Mouse (Mus musculus): ENCODE data around the gene Tbc1d1. TPM values are rescaled to one million over a fixed set of nuclear protein-coding genes. Genes with fewer than 3 reads are reported as not detected.
A peak's percentile ranks its signal among the peaks of the same experiment; 100 is the strongest.
"Not testable (repeated sequence)": the region's sequence is repeated elsewhere in the genome, so short reads cannot be mapped to it uniquely, and the experiment has no call there.

Gene Tbc1d1
- polyA plus RNA-seq, 1 experiment = 14.0 TPM

- H3K27ac ChIP-seq (ENCODE audit: insufficient read depth, low read depth, low read length) = peak overlapping the region; percentile 32; the same call in 1 of the 2 replicates
- TF ChIP-seq CTCF (IDR thresholded peaks at IDR 0.05; ENCODE audit: extremely low read depth, insufficient read length, insufficient replicate concordance, low read depth, low read length) (no peak), POLR2A (IDR thresholded peaks at IDR 0.05; ENCODE audit: low read depth, low read length) (no peak)
- peaks cover 9% of the 10 kb centered on the region for H3K4me1 ChIP-seq (ENCODE audit: control insufficient read depth, insufficient read depth, insufficient read length, low read length)
- 75% methylated on average over 7 of the region's 7 CpGs for WGBS
- H3K36me3 ChIP-seq (ENCODE audit: control insufficient read depth, insufficient read depth, low read length) = peaks cover 39% of the 10 kb centered on the region
- H3K4me3 ChIP-seq (ENCODE audit: low read depth, low read length) = no peak overlapping the region
- no peaks in the 10 kb centered on the region for H3K27me3 ChIP-seq (ENCODE audit: control insufficient read depth, insufficient read depth, low read length)
Measured at GRCm38 (mm10) chr5:64327212-64327902, 171.3 kb downstream of the Tbc1d1 start.

GRCm38 (mm10) chr5:64336767-64337408, 180.8 kb downstream of the Tbc1d1 start:
- 45% methylated on average over 7 of the region's 7 CpGs for WGBS

GRCm38 (mm10) chr5:64338795-64339194, 182.7 kb downstream of the Tbc1d1 start:
- H3K27me3 ChIP-seq (ENCODE audit: control insufficient read depth, insufficient read depth, low read length); H3K4me3 ChIP-seq (ENCODE audit: low read depth, low read length); H3K27ac ChIP-seq (ENCODE audit: insufficient read depth, low read depth, low read length); H3K4me1 ChIP-seq (ENCODE audit: control insufficient read depth, insufficient read depth, insufficient read length, low read length): not testable (repeated sequence)
- H3K36me3 ChIP-seq (ENCODE audit: control insufficient read depth, insufficient read depth, low read length) = peaks cover 38% of the 10 kb centered on the region
- WGBS = 55% methylated on average over 6 of the region's 6 CpGs

More at GRCm38 (mm10) chr5:64336767-64337408, 180.8 kb downstream of the Tbc1d1 start:
- H3K27me3 ChIP-seq (ENCODE audit: control insufficient read depth, insufficient read depth, low read length) = no peaks in the 10 kb centered on the region
- H3K36me3 ChIP-seq (ENCODE audit: control insufficient read depth, insufficient read depth, low read length) = peaks cover 37% of the 10 kb centered on the region
- no peak overlapping the region for H3K4me3 ChIP-seq (ENCODE audit: low read depth, low read length)
- peaks cover 2% of the 10 kb centered on the region for H3K4me1 ChIP-seq (ENCODE audit: control insufficient read depth, insufficient read depth, insufficient read length, low read length)
- peak overlapping the region; percentile 75 for H3K27ac ChIP-seq (ENCODE audit: insufficient read depth, low read depth, low read length)
- TF ChIP-seq POLR2A (IDR thresholded peaks at IDR 0.05; ENCODE audit: low read depth, low read length) (no peak), CTCF (IDR thresholded peaks at IDR 0.05; ENCODE audit: extremely low read depth, insufficient read length, insufficient replicate concordance, low read depth, low read length) (no peak)

- TF ChIP-seq POLR2A (IDR thresholded peaks at IDR 0.05; ENCODE audit: low read depth, low read length) = no peak
- no peak for TF ChIP-seq CTCF (IDR thresholded peaks at IDR 0.05; ENCODE audit: extremely low read depth, insufficient read length, insufficient replicate concordance, low read depth, low read length)
- WGBS = 86% methylated on average over 3 of the region's 3 CpGs
- H3K27me3 ChIP-seq (ENCODE audit: control insufficient read depth, insufficient read depth, low read length) = no peaks in the 10 kb centered on the region
- peaks cover 24% of the 10 kb centered on the region for H3K36me3 ChIP-seq (ENCODE audit: control insufficient read depth, insufficient read depth, low read length)
- no peak overlapping the region for H3K27ac ChIP-seq (ENCODE audit: insufficient read depth, low read depth, low read length)
- no peak overlapping the region for H3K4me3 ChIP-seq (ENCODE audit: low read depth, low read length)
- peaks cover 15% of the 10 kb centered on the region for H3K4me1 ChIP-seq (ENCODE audit: control insufficient read depth, insufficient read depth, insufficient read length, low read length)
Measured at GRCm38 (mm10) chr5:64340366-64340765, 184.3 kb downstream of the Tbc1d1 start.

GRCm38 (mm10) chr5:64341671-64342070, 185.6 kb downstream of the Tbc1d1 start:
- TF ChIP-seq CTCF (IDR thresholded peaks at IDR 0.05; ENCODE audit: extremely low read depth, insufficient read length, insufficient replicate concordance, low read depth, low read length) (no peak), POLR2A (IDR thresholded peaks at IDR 0.05; ENCODE audit: low read depth, low read length) (no peak)
- Histone ChIP-seq H3K4me3 (ENCODE audit: low read depth, low read length) (no peak overlapping the region), H3K36me3 (ENCODE audit: control insufficient read depth, insufficient read depth, low read length) (peaks cover 26% of the 10 kb centered on the region), H3K27ac (ENCODE audit: insufficient read depth, low read depth, low read length) (no peak overlapping the region; the same call in 1 of the 2 replicates), H3K27me3 (ENCODE audit: control insufficient read depth, insufficient read depth, low read length) (no peaks in the 10 kb centered on the region), H3K4me1 (ENCODE audit: control insufficient read depth, insufficient read depth, insufficient read length, low read length) (peaks cover 21% of the 10 kb centered on the region)
- WGBS = 78% methylated on average over 3 of the region's 3 CpGs

GRCm38 (mm10) chr5:64342138-64342537, 186.0 kb downstream of the Tbc1d1 start:
- Histone ChIP-seq H3K4me3 (ENCODE audit: low read depth, low read length) (no peak overlapping the region), H3K27me3 (ENCODE audit: control insufficient read depth, insufficient read depth, low read length) (no peaks in the 10 kb centered on the region), H3K4me1 (ENCODE audit: control insufficient read depth, insufficient read depth, insufficient read length, low read length) (peaks cover 22% of the 10 kb centered on the region), H3K36me3 (ENCODE audit: control insufficient read depth, insufficient read depth, low read length) (peaks cover 26% of the 10 kb centered on the region), H3K27ac (ENCODE audit: insufficient read depth, low read depth, low read length) (0 out of 2 replicates have a peak overlapping the region, but pooled peaks have one; percentile 13)
- WGBS = 89% methylated on average over 10 of the region's 10 CpGs
- no peak for TF ChIP-seq POLR2A (IDR thresholded peaks at IDR 0.05; ENCODE audit: low read depth, low read length)
- TF ChIP-seq CTCF (IDR thresholded peaks at IDR 0.05; ENCODE audit: extremely low read depth, insufficient read length, insufficient replicate concordance, low read depth, low read length) = no peak

GRCm38 (mm10) chr5:64343972-64344700, 188.0 kb downstream of the Tbc1d1 start:
- WGBS = 20% methylated on average over 5 of the region's 5 CpGs
- Histone ChIP-seq H3K27me3 (ENCODE audit: control insufficient read depth, insufficient read depth, low read length) (no peaks in the 10 kb centered on the region), H3K36me3 (ENCODE audit: control insufficient read depth, insufficient read depth, low read length) (peaks cover 29% of the 10 kb centered on the region), H3K4me3 (ENCODE audit: low read depth, low read length) (no peak overlapping the region), H3K27ac (ENCODE audit: insufficient read depth, low read depth, low read length) (peak overlapping the region; percentile 83), H3K4me1 (ENCODE audit: control insufficient read depth, insufficient read depth, insufficient read length, low read length) (peaks cover 20% of the 10 kb centered on the region)
- TF ChIP-seq POLR2A (IDR thresholded peaks at IDR 0.05; ENCODE audit: low read depth, low read length) (no peak), CTCF (IDR thresholded peaks at IDR 0.05; ENCODE audit: extremely low read depth, insufficient read length, insufficient replicate concordance, low read depth, low read length) (peak; percentile 42; the same call in 1 of the 2 replicates)

All from small intestine, adult 2 months (tissue).